Mouse (Mus musculus) cerebellum, postnatal 25 days (tissue): Measurements from ENCODE around the gene Ikzf3.
A peak's percentile ranks its signal among the peaks of the same experiment; 100 is the strongest.

Experiments
- DNase-seq, 2 experiments: peaks; one replicate each; pipeline ENCODE4 v3.0.0; 2021; ENCODE audit warnings: mixed read lengths in 2 of 2

The Ikzf3 gene

GRCm38 (mm10) chr11:98568326-98568725 lies 22.5 kb upstream of the Ikzf3 start:
- DNase-seq = no peak

GRCm38 (mm10) chr11:98563921-98564414 lies 18.1 kb upstream of the Ikzf3 start:
- DNase-seq = no peak

- DNase-seq = no peak
These were observed 17.2 kb upstream of the Ikzf3 start for GRCm38 (mm10) chr11:98563025-98563424.

- DNase-seq = no peak
These were observed 15.1 kb upstream of the Ikzf3 start for GRCm38 (mm10) chr11:98560942-98561341.

GRCm38 (mm10) chr11:98555124-98555700 lies 9.4 kb upstream of the Ikzf3 start:
- DNase-seq = no peak

- no peak for DNase-seq
These were observed 8.1 kb upstream of the Ikzf3 start for GRCm38 (mm10) chr11:98553966-98554365.

- DNase-seq = peak; percentile 96 to 97
These were observed 5.4 kb upstream of the Ikzf3 start, which contains the start of gene Zpbp2 for GRCm38 (mm10) chr11:98550975-98551828. Gene Zpbp2 (plus strand): TSS chr11:98551097.

GRCm38 (mm10) chr11:98550311-98550974 lies 4.6 kb upstream of the Ikzf3 start:
- no peak for DNase-seq

- no peak for DNase-seq
These were observed 3.5 kb upstream of the Ikzf3 start for GRCm38 (mm10) chr11:98549363-98549762.

GRCm38 (mm10) chr11:98547308-98547693 lies 1.5 kb upstream of the Ikzf3 start:
- DNase-seq = no peak

GRCm38 (mm10) chr11:98546529-98547307 lies 887 bp upstream of the Ikzf3 start:
- DNase-seq = no peak

- DNase-seq = no peak
These were observed 747 bp downstream of the Ikzf3 start for GRCm38 (mm10) chr11:98544890-98545677.

GRCm38 (mm10) chr11:98543414-98543813 lies 2.4 kb downstream of the Ikzf3 start:
- DNase-seq = no peak

- DNase-seq = no peak
These were observed 3.3 kb downstream of the Ikzf3 start for GRCm38 (mm10) chr11:98542553-98542952.

GRCm38 (mm10) chr11:98540319-98540718 lies 5.5 kb downstream of the Ikzf3 start:
- DNase-seq = no peak

- no peak for DNase-seq
These were observed 8.3 kb downstream of the Ikzf3 start for GRCm38 (mm10) chr11:98537480-98538034.

- DNase-seq = no peak
These were observed 18.9 kb downstream of the Ikzf3 start for GRCm38 (mm10) chr11:98526824-98527461.

GRCm38 (mm10) chr11:98525140-98525539 lies 20.7 kb downstream of the Ikzf3 start:
- DNase-seq = no peak

GRCm38 (mm10) chr11:98520468-98520867 lies 25.4 kb downstream of the Ikzf3 start:
- DNase-seq = no peak

- DNase-seq = no peak
These were observed 32.4 kb downstream of the Ikzf3 start for GRCm38 (mm10) chr11:98513356-98513936.

GRCm38 (mm10) chr11:98512881-98513280 lies 33.0 kb downstream of the Ikzf3 start:
- no peak for DNase-seq
